Mouse (Mus musculus) thymus, adult 18-20 months (tissue): ENCODE results near the gene E2f1.

Source experiments
- DNase-seq, 2 experiments: peaks; one replicate each; pipeline ENCODE4 v3.0.0; 2022; ENCODE audit warnings: mixed read lengths in 2 of 2

E2f1 gene

GRCm38 (mm10) chr2:154581421-154581820 lies 11.7 kb upstream of the E2f1 start:
- no peak for DNase-seq

GRCm38 (mm10) chr2:154580586-154580985 lies 10.9 kb upstream of the E2f1 start:
- no peak for DNase-seq

GRCm38 (mm10) chr2:154577744-154578067 lies 8.0 kb upstream of the E2f1 start:
- no peak for DNase-seq

GRCm38 (mm10) chr2:154576876-154577743 lies 7.4 kb upstream of the E2f1 start:
- peak; percentile 44 to 46 for DNase-seq

- DNase-seq, result no peak
These were observed 4.6 kb upstream of the E2f1 start for GRCm38 (mm10) chr2:154574271-154574670.

- DNase-seq, result no peak
These were observed 3.3 kb upstream of the E2f1 start for GRCm38 (mm10) chr2:154572996-154573395.

- DNase-seq, result no peak
These were observed 2.3 kb upstream of the E2f1 start for GRCm38 (mm10) chr2:154571976-154572375.

- DNase-seq, result no peak
These were observed 1.6 kb upstream of the E2f1 start for GRCm38 (mm10) chr2:154571266-154571665.

- DNase-seq, result no peak
These were observed 974 bp upstream of the E2f1 start for GRCm38 (mm10) chr2:154570666-154571065.

GRCm38 (mm10) chr2:154569071-154569748 lies 482 bp downstream of the E2f1 start:
- peak; percentile 39 to 47 for DNase-seq

GRCm38 (mm10) chr2:154568329-154569070 lies 1.2 kb downstream of the E2f1 start:
- no peak for DNase-seq

GRCm38 (mm10) chr2:154567766-154568165 lies 1.9 kb downstream of the E2f1 start:
- no peak for DNase-seq

GRCm38 (mm10) chr2:154566641-154567040 lies 3.1 kb downstream of the E2f1 start:
- DNase-seq, result no peak

GRCm38 (mm10) chr2:154565562-154565961 lies 4.1 kb downstream of the E2f1 start:
- no peak for DNase-seq

GRCm38 (mm10) chr2:154563612-154564170 lies 6.0 kb downstream of the E2f1 start:
- DNase-seq, result no peak

GRCm38 (mm10) chr2:154558264-154559039 lies 11.2 kb downstream of the E2f1 start, which contains the start of gene Necab3:
Necab3 (minus strand) TSS chr2:154558890.
- DNase-seq, result peak; percentile 59 to 60

- no peak for DNase-seq
These were observed 12.4 kb downstream of the E2f1 start for GRCm38 (mm10) chr2:154557184-154557832.

- no peak for DNase-seq
These were observed 14.5 kb downstream of the E2f1 start for GRCm38 (mm10) chr2:154555235-154555634.

GRCm38 (mm10) chr2:154552424-154552907 lies 17.2 kb downstream of the E2f1 start:
- peak; percentile 56 to 64 for DNase-seq

GRCm38 (mm10) chr2:154551927-154552326 lies 17.8 kb downstream of the E2f1 start:
- DNase-seq, result no peak

GRCm38 (mm10) chr2:154551476-154551875 lies 18.2 kb downstream of the E2f1 start, which contains the start of gene Actl10:
Actl10 (plus strand) TSS chr2:154551776.
- no peak for DNase-seq
